Mouse (Mus musculus) midbrain, embryonic 16.5 days (tissue): ENCODE measurements at regions not wholly inside any gene's neighbourhood (a gene's known extent, or its start where the extent isn't known, plus 50 kb on each side); places are given as distances from the start of the nearest gene placed in this dataset.

Source experiments
- ATAC-seq: fragments of 200-750 bp; cut with Nextera tagmentation; 2 replicates; pipeline ENCODE4 v1.8.0; 2017; ENCODE audit warnings: moderate TSS enrichment
- H3K27ac ChIP-seq: fragments of 300-500 bp; sonication (generic); 2 replicates; pipeline ENCODE4 v1.5.1; 2014; ENCODE audit warnings: mild to moderate bottlenecking, low read length, mixed read lengths
- H3K27me3 ChIP-seq: fragments of 300-500 bp; sonication (generic); 2 replicates; pipeline ENCODE4 v1.6.1; 2014; ENCODE audit warnings: low read depth, low read length, mixed read lengths; ENCODE audit not compliant: control insufficient read depth, insufficient read depth
- H3K36me3 ChIP-seq: fragments of 300-500 bp; sonication (generic); 2 replicates; pipeline ENCODE4 v1.6.1; 2014; ENCODE audit warnings: mild to moderate bottlenecking, low read length, moderate library complexity, mixed read lengths; ENCODE audit not compliant: control insufficient read depth, insufficient read depth
- H3K4me1 ChIP-seq: fragments of 300-500 bp; sonication (generic); 2 replicates; pipeline ENCODE4 v1.6.1; 2014; ENCODE audit warnings: mild to moderate bottlenecking, low read length, mixed read lengths; ENCODE audit not compliant: control insufficient read depth, insufficient read depth
- H3K4me2 ChIP-seq: fragments of 300-500 bp; sonication (generic); 2 replicates; pipeline ENCODE4 v1.6.1; 2014; ENCODE audit warnings: mild to moderate bottlenecking, low read length, mixed read lengths
- H3K4me3 ChIP-seq: fragments of 300-500 bp; sonication (generic); 2 replicates; pipeline ENCODE4 v1.5.1; 2014; ENCODE audit warnings: low read depth, mild to moderate bottlenecking, low read length, moderate library complexity, mixed read lengths
- H3K9ac ChIP-seq: fragments of 300-500 bp; sonication (generic); 2 replicates; pipeline ENCODE4 v1.6.1; 2014; ENCODE audit warnings: low read depth, low read length, mixed read lengths
- H3K9me3 ChIP-seq: fragments of 300-500 bp; sonication (generic); replicated peaks from 2 replicates; pipeline ENCODE4 v1.6.1; 2014; ENCODE audit warnings: mild to moderate bottlenecking, low read length, mixed read lengths; ENCODE audit not compliant: control insufficient read depth, poor library complexity, severe bottlenecking
- WGBS: fragments of 180-500 bp; shearing (Covaris S2); extraction: QIAGEN DNeasy Blood & Tissue Kit; methylation state at CpG from one replicate; pipeline ENCODE4 v1.1.7; 2014; 5-methylcytosine and 5-hydroxymethylcytosine counted together

DNA sequence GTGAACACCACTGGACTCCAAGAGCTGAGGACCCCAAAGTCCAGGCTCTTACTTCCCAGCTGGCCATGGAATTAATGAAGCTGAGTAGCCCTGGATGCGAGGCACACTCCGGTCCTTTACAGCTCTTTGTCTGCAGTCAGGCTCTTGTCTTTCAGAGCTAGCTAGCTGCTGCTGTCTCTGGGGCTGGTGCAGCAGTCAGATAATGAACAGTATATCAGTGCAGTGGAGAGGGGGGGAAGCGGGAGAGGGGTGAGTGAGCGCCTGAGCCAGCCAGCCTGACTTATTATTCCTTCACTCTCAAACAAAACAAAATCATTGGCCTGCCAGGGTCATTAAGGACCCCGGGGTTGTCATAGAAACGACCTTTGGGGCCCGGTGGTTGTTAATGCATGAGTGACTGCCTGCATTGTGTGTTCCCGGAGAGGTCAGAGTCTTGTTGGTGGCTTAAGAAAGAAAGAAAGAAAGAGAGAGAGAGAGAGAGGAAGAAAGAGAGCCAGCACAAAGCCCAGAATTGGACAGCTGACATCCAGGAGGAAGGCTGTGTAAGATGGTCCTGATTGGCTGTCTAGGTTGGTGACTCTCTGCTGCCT lies 350.2 kb upstream of the Zmiz1 start:
- no peak overlapping the region for H3K4me3 ChIP-seq
- peak; percentile 96 for ATAC-seq
- H3K36me3 ChIP-seq, result no peaks in the 10 kb centered on the region
- H3K9me3 ChIP-seq, result no peaks in the 10 kb centered on the region
- peaks cover 23% of the 10 kb centered on the region for H3K4me1 ChIP-seq
- WGBS, result 3% methylated on average over 8 of the region's 8 CpGs
- H3K27me3 ChIP-seq, result no peaks in the 10 kb centered on the region
- H3K27ac ChIP-seq, result peak overlapping the region; percentile 96
- peak overlapping the region; percentile 60 for H3K9ac ChIP-seq
- peak overlapping the region; percentile 50 for H3K4me2 ChIP-seq

DNA sequence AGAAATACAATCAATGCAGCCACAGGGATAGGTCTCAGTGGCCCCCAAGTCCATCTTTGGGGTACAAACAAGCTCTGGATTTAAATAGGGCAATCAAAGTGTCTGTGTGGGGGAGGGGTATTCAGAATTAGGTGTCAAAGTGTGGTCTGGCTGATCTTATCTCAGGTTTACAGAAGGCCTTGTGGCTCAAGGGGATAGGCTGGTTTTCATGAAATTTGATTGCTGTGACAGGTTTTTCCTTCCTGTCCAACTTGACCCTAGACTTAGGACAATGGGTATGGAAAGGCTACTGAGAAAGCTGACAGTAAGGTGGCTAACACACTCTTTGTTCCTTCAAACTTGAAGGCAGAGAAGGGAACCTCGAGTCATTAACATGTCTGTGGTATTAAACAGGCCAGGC lies 349.3 kb upstream of the Zmiz1 start:
- no peaks in the 10 kb centered on the region for H3K27me3 ChIP-seq
- peaks cover 23% of the 10 kb centered on the region for H3K4me1 ChIP-seq
- no peaks in the 10 kb centered on the region for H3K36me3 ChIP-seq
- ATAC-seq, result no peak
- WGBS, result 41% methylated on average over 1 of the region's 1 CpGs
- no peaks in the 10 kb centered on the region for H3K9me3 ChIP-seq
- no peak overlapping the region for H3K4me3 ChIP-seq
- H3K9ac ChIP-seq, result no peak overlapping the region
- peak overlapping the region; percentile 96 for H3K27ac ChIP-seq
- no peak overlapping the region for H3K4me2 ChIP-seq

DNA sequence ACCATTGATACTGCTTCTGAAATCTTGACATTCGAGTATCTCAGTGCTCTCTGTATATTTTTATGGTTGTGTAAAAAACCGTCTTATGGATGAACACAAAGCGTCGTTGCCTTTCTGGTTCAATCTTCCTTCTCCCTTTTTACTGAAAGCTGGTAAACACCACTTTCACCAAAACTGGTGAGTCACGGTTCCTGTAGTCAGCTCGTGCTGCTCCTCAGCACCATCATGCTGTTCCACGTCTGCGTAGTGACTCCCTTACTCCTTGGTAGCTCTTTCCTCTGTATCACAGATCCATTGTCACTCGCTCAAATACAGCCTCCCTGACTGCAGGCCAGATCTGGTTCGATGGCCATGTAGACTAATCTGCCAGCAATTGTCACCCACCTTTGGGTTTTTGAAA lies 346.2 kb upstream of the Zmiz1 start:
- WGBS, result 78% methylated on average over 10 of the region's 10 CpGs
- H3K36me3 ChIP-seq, result no peaks in the 10 kb centered on the region
- no peaks in the 10 kb centered on the region for H3K9me3 ChIP-seq
- ATAC-seq, result no peak
- no peak overlapping the region for H3K4me3 ChIP-seq
- no peaks in the 10 kb centered on the region for H3K27me3 ChIP-seq
- H3K4me2 ChIP-seq, result no peak overlapping the region
- no peak overlapping the region for H3K27ac ChIP-seq
- H3K4me1 ChIP-seq, result peaks cover 21% of the 10 kb centered on the region
- H3K9ac ChIP-seq, result no peak overlapping the region

DNA sequence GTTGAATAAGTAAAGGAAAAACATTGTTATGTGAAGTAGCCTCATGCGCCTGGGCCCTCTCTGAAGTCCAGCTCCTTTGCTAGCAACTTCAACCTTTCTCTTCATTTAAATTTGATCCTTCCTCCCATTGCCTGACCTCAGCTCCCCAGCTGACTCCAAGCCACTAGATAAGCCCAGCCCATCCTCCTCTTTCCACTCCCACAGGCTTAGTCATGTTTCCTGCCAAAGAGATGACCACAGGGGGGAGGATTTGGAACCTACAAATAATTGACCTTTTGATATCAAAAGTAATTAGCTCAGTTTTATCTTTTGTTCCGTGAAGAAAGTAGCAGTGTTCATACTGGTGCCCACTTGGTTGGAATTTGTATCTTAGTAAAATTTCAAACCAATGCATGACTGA lies 345.7 kb upstream of the Zmiz1 start:
- Histone ChIP-seq H3K4me3 (no peak overlapping the region), H3K9ac (no peak overlapping the region), H3K27ac (no peak overlapping the region), H3K4me2 (no peak overlapping the region), H3K4me1 (peaks cover 16% of the 10 kb centered on the region), H3K27me3 (no peaks in the 10 kb centered on the region), H3K9me3 (no peaks in the 10 kb centered on the region), H3K36me3 (no peaks in the 10 kb centered on the region)
- WGBS, result 65% methylated on average over 2 of the region's 2 CpGs
- ATAC-seq, result no peak

DNA sequence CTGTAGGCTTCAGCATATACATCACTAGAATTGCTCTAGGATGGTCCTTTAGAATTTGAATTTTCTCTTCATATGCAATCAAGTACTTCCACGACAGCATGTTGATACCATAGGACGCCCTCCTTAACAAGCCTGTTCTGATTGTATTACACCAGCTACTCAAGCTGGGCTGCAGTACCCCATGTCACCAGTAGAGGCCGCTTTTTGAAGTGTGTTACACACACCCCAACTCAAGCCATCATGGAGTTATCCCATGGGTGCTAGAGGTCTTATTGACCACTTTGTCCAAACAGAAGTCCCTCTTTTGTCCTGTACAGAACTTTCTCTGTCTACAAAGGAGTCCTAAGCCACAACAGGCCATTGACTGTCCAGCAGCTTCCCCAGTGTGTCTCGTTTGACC lies 342.6 kb upstream of the Zmiz1 start:
- Histone ChIP-seq H3K4me2 (no peak overlapping the region), H3K4me1 (0 out of 2 replicates have a peak, but pooled peaks cover 3% of the 10 kb centered on the region), H3K9ac (no peak overlapping the region), H3K36me3 (no peaks in the 10 kb centered on the region), H3K4me3 (no peak overlapping the region), H3K27me3 (no peaks in the 10 kb centered on the region), H3K27ac (no peak overlapping the region), H3K9me3 (no peaks in the 10 kb centered on the region)
- no peak for ATAC-seq
- WGBS, result 56% methylated on average over 4 of the region's 4 CpGs

DNA sequence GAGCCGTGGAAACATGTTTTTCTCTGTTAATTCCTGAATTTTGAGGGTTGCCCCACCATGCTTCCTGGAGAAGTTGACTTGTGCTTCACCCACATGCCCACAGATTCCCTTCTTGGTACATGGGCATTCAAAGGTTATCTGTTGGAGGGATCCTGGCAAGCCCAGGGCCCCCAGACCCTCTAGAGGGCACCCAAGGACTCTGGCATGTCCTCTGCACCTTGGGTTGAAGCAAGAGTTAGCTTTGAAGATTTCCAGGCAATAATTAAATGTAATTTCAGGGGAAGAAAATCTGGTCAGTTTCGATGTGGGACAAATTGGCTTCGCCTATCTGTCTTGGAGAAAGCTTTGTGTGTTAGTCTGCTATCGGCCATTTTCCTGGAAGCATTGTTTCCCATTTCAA lies 339.0 kb upstream of the Zmiz1 start:
- peaks cover 10% of the 10 kb centered on the region; the same call in 1 of the 2 replicates for H3K4me1 ChIP-seq
- H3K27ac ChIP-seq, result no peak overlapping the region
- no peak for ATAC-seq
- H3K9me3 ChIP-seq, result no peaks in the 10 kb centered on the region
- no peak overlapping the region for H3K4me2 ChIP-seq
- H3K36me3 ChIP-seq, result no peaks in the 10 kb centered on the region
- H3K4me3 ChIP-seq, result no peak overlapping the region
- no peak overlapping the region for H3K9ac ChIP-seq
- H3K27me3 ChIP-seq, result no peaks in the 10 kb centered on the region
- WGBS, result 75% methylated on average over 4 of the region's 4 CpGs

DNA sequence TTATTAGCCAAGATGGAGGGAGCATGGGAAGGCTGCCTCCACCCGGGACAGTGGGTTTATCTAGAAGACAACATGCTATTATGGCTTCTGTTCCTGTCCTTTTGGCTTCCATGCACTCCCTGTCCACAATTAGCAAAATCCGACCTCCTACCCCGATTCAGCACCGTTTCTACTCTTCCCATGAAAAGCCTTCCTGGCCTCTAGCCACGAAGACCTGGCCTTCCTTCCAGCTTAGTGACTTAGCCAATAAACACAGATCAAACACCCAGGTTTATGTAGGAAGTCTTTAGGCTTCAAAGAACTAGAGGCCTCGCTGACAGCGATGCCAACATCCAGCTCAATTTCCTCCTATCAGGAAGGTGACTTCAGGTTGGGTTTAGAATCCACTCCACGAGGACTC lies 338.5 kb upstream of the Zmiz1 start:
- no peak overlapping the region for H3K9ac ChIP-seq
- H3K4me2 ChIP-seq, result no peak overlapping the region
- no peak overlapping the region for H3K27ac ChIP-seq
- no peaks in the 10 kb centered on the region for H3K27me3 ChIP-seq
- peaks cover 8% of the 10 kb centered on the region; the same call in 1 of the 2 replicates for H3K4me1 ChIP-seq
- no peak overlapping the region for H3K4me3 ChIP-seq
- H3K36me3 ChIP-seq, result no peaks in the 10 kb centered on the region
- WGBS, result 63% methylated on average over 8 of the region's 8 CpGs
- ATAC-seq, result no peak
- H3K9me3 ChIP-seq, result no peaks in the 10 kb centered on the region

DNA sequence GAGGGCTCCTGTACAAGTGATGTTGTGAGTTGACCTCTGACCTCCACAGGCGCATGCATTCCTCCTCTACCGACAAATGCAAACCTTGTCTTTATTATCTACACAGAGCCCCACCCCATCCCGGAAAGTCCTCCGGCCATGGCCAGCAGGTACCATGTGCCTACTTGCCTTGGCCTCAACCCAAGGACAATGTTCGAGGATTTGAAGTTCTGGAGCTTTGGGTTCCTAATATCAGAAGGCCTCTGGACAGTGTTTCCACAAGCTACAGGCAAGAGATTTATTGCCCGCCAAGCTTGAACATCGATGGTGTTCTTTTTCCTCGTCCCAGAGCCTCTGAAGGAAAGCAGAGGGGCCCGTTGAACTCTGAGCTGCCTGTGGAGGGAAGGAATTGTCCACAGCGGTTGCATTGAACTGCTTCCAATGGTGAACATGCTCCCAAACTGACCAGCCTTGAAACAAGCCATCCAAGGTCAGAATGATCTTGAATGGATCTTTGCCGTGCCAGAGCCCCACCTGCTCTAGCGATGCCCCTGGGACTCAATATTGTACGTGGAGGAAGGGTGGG lies 335.9 kb upstream of the Zmiz1 start:
- no peak for ATAC-seq
- no peak overlapping the region for H3K4me3 ChIP-seq
- H3K9ac ChIP-seq, result no peak overlapping the region
- H3K36me3 ChIP-seq, result no peaks in the 10 kb centered on the region
- 88% methylated on average over 13 of the region's 13 CpGs for WGBS
- H3K4me2 ChIP-seq, result no peak overlapping the region
- peak overlapping the region; percentile 25 for H3K27ac ChIP-seq
- no peaks in the 10 kb centered on the region for H3K27me3 ChIP-seq
- peaks cover 29% of the 10 kb centered on the region for H3K4me1 ChIP-seq
- no peaks in the 10 kb centered on the region for H3K9me3 ChIP-seq

DNA sequence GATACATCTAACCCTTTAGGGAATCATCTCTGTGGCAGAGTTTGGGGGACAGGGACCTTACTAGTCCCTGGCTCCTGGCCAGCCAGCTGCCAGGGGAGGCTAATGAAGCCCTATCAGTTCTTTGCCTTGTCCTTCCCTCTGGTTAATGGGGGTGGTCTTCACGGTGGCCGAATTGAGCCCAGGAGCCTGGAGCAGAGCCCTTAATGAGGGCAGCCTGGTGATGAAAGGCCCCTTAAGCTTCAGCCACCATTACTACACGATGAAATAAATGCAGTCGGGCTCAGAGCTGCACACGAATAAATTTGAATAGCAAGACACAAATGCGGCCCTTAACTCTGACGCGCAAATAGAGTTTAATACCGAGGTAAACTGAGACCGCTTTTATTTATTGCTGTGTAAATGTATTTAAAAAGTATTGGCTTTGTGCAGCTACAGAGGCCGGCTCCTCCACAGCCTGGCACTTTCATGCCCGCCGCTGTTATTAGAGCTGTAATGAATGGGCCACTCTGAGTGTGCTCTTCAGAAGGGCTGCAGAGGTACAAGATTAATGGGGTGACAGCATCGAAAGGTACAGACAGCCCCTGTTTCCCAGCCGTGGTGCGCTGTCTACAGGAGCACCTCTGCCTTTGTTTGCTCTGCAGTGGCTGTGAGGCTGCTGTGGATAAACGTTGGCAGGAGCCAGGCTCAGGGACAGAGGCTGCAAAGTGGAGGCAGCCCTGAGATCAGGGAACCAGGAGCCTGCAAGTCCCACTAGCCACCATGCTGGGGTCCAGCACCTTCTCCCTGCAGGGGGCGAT lies 335.2 kb upstream of the Zmiz1 start:
- 0 out of 2 replicates have a peak, but pooled peaks have one; percentile 29 for ATAC-seq
- Histone ChIP-seq H3K9ac (peak overlapping the region; percentile 22; the same call in 1 of the 2 replicates), H3K4me1 (peaks cover 36% of the 10 kb centered on the region), H3K27me3 (no peaks in the 10 kb centered on the region), H3K36me3 (no peaks in the 10 kb centered on the region), H3K9me3 (no peaks in the 10 kb centered on the region), H3K4me2 (no peak overlapping the region), H3K27ac (peak overlapping the region; percentile 25), H3K4me3 (no peak overlapping the region)
- 27% methylated on average over 18 of the region's 18 CpGs for WGBS
